Mouse (Mus musculus) neural tube, embryonic 14.5 days (tissue): ENCODE data around the gene Gm10065. TPM values are rescaled to one million over a fixed set of nuclear protein-coding genes. Genes with fewer than 3 reads are reported as not detected.

ENCODE experiments used
- ATAC-seq: fragments of 200-750 bp; cut with Nextera tagmentation; 2 replicates; pipeline ENCODE4 v1.8.0; 2017; ENCODE audit warnings: low read depth, mild to moderate bottlenecking, moderate TSS enrichment, moderate library complexity
- H3K27ac ChIP-seq: fragments of 300-500 bp; sonication (generic); 2 replicates; pipeline ENCODE4 v1.5.1; 2014; ENCODE audit warnings: low read depth, mild to moderate bottlenecking, control low read depth, low read length, moderate library complexity, mixed read lengths
- H3K27me3 ChIP-seq: fragments of 300-500 bp; sonication (generic); 2 replicates; pipeline ENCODE4 v1.6.1; 2014; ENCODE audit warnings: low read length; ENCODE audit not compliant: control insufficient read depth, insufficient read depth
- H3K36me3 ChIP-seq: fragments of 300-500 bp; sonication (generic); 2 replicates; pipeline ENCODE4 v1.6.1; 2014; ENCODE audit warnings: low read length, mixed read lengths; ENCODE audit not compliant: control insufficient read depth, insufficient read depth
- H3K4me1 ChIP-seq: fragments of 300-500 bp; sonication (generic); 2 replicates; pipeline ENCODE4 v1.6.1; 2014; ENCODE audit warnings: low read length; ENCODE audit not compliant: control insufficient read depth, insufficient read depth
- H3K4me2 ChIP-seq: fragments of 300-500 bp; sonication (generic); 2 replicates; pipeline ENCODE4 v1.6.1; 2014; ENCODE audit warnings: mild to moderate bottlenecking, low read depth, low read length, control low read depth
- H3K4me3 ChIP-seq: fragments of 300-500 bp; sonication (generic); 2 replicates; pipeline ENCODE4 v1.5.1; 2014; ENCODE audit warnings: low read depth, low read length, control low read depth, mixed read lengths
- H3K9ac ChIP-seq: fragments of 300-500 bp; sonication (generic); replicated peaks from 2 replicates; pipeline ENCODE4 v1.6.1; 2014; ENCODE audit warnings: low read depth, mild to moderate bottlenecking, control low read depth, low read length, mixed read lengths
- H3K9me3 ChIP-seq: fragments of 300-500 bp; sonication (generic); 2 replicates; pipeline ENCODE4 v1.6.1; 2016; ENCODE audit warnings: low read length; ENCODE audit not compliant: control insufficient read depth
- WGBS: fragments of 180-500 bp; shearing (Covaris S2); extraction: QIAGEN DNeasy Blood & Tissue Kit; methylation state at CpG from one replicate; pipeline ENCODE4 v1.1.7; 2014; 5-methylcytosine and 5-hydroxymethylcytosine counted together
- microRNA counts: library from miRNA; unstranded; fragments of <30 nt; microRNA quantifications from one replicate; lab custom pipeline; 2016
- microRNA-seq: library from miRNA; unstranded; fragments of <30 nt; microRNA quantifications from one replicate; pipeline ENCODE4, GENCODE M21; 2016
- polyA plus RNA-seq: library from polyadenylated mRNA; unstranded; fragments of >200 nt; fragmentation: Nextera tagmentation; extraction: Ambion mirVana; gene quantifications from 2 replicates; pipeline ENCODE4 v1.2.1, GENCODE M21; 2014

Gene Gm10065
- polyA plus RNA-seq, 1 experiment from 2014 or later: not detected

GRCm38 (mm10) chr13:21446796-21447195 is 32.4 kb downstream of the Gm10065 start:
- H3K4me3 ChIP-seq: no peak overlapping the region
- no peaks in the 10 kb centered on the region for H3K27me3 ChIP-seq
- no peak for ATAC-seq
- no peak overlapping the region for H3K27ac ChIP-seq
- H3K4me1 ChIP-seq: no peaks in the 10 kb centered on the region
- H3K4me2 ChIP-seq: no peak overlapping the region
- H3K9me3 ChIP-seq: no peaks in the 10 kb centered on the region
- no peak overlapping the region for H3K9ac ChIP-seq
- H3K36me3 ChIP-seq: peaks cover 49% of the 10 kb centered on the region
- WGBS: 95% methylated on average over 9 of the region's 9 CpGs

GRCm38 (mm10) chr13:21441207-21441572 is 38.1 kb downstream of the Gm10065 start:
- Histone ChIP-seq H3K4me1 (peaks cover 3% of the 10 kb centered on the region; the same call in 1 of the 2 replicates), H3K9ac (peak overlapping the region; percentile 66), H3K27ac (no peak overlapping the region), H3K4me3 (peak overlapping the region; percentile 54), H3K36me3 (peaks cover 24% of the 10 kb centered on the region; the same call in 1 of the 2 replicates), H3K27me3 (no peaks in the 10 kb centered on the region), H3K9me3 (no peaks in the 10 kb centered on the region), H3K4me2 (peak overlapping the region; percentile 90)
- peak; percentile 33 for ATAC-seq
- 19% methylated on average over 10 of the region's 10 CpGs for WGBS

- peaks cover 3% of the 10 kb centered on the region; the same call in 1 of the 2 replicates for H3K4me1 ChIP-seq
- peak within 1 kb of the TSS; percentile 66 for H3K9ac ChIP-seq
- no peaks in the 10 kb centered on the region for H3K27me3 ChIP-seq
- H3K4me3 ChIP-seq: peak within 1 kb of the TSS; percentile 54
- ATAC-seq: peak; percentile 96
- H3K27ac ChIP-seq: peak within 1 kb of the TSS; percentile 73
- no peaks in the 10 kb centered on the region for H3K9me3 ChIP-seq
- peaks cover 21% of the 10 kb centered on the region; the same call in 1 of the 2 replicates for H3K36me3 ChIP-seq
- WGBS: under 1% methylated on average over 32 of the region's 32 CpGs
- peak within 1 kb of the TSS; percentile 90 for H3K4me2 ChIP-seq
These were observed 38.6 kb downstream of the Gm10065 start, which contains the start of gene Pgbd1 for GRCm38 (mm10) chr13:21440503-21441206. TSS of gene Pgbd1 (minus strand) at chr13:21441058.

- Histone ChIP-seq H3K9ac (no peak overlapping the region), H3K27me3 (no peaks in the 10 kb centered on the region), H3K27ac (no peak overlapping the region), H3K36me3 (no peaks in the 10 kb centered on the region), H3K4me3 (no peak overlapping the region), H3K9me3 (no peaks in the 10 kb centered on the region), H3K4me1 (peaks cover 3% of the 10 kb centered on the region; the same call in 1 of the 2 replicates), H3K4me2 (no peak overlapping the region)
- no peak for ATAC-seq
- WGBS: 91% methylated on average over 4 of the region's 4 CpGs
These were observed 43.8 kb downstream of the Gm10065 start for GRCm38 (mm10) chr13:21435476-21435875.

MicroRNAs encoded within 50 kb of the gene (microRNA counts, 519-probe panel; counts per million panel counts)
- not detected for microRNA mmu-miR-1896 (lab: Ali Mortazavi, UCI)

Small RNAs within 50 kb of the gene (microRNA-seq; reads per million reads assigned to microRNA genes)
- not detected for gene Mir1896

Other genes starting within 250 kb of the Gm10065 start
- gene Gpx5, start 186.7 kb downstream of the Gm10065 start, polyA plus RNA-seq: not detected in 2 replicates
- gene Gpx6, start 167.3 kb downstream of the Gm10065 start, polyA plus RNA-seq: 0.35 TPM in 1 of 2 replicates, not detected in the other
- not detected in 2 replicates for gene Olfr1367, start 132.5 kb downstream of the Gm10065 start, polyA plus RNA-seq
- 11.4 and 13.3 TPM in 2 replicates for gene Zscan12, start 116.6 kb downstream of the Gm10065 start, polyA plus RNA-seq
- gene Zkscan3, start 76.7 kb downstream of the Gm10065 start, polyA plus RNA-seq: 66.5 and 70.2 TPM in 2 replicates
- 4.1 and 4.6 TPM in 2 replicates for gene Pgbd1, start 38.4 kb downstream of the Gm10065 start, polyA plus RNA-seq
- gene Zscan26, start 25.7 kb downstream of the Gm10065 start, polyA plus RNA-seq: 23.0 and 25.3 TPM in 2 replicates
- gene Nkapl, start 10.9 kb downstream of the Gm10065 start, polyA plus RNA-seq: 3.0 and 3.9 TPM in 2 replicates
- gene Zkscan4, start 534 bp downstream of the Gm10065 start, polyA plus RNA-seq: 10.5 and 11.3 TPM in 2 replicates
- 0.18 and 0.67 TPM in 2 replicates for gene AK157302, start 15.8 kb upstream of the Gm10065 start, polyA plus RNA-seq
- 8.3 and 8.5 TPM in 2 replicates for gene Gm11273, start 22.0 kb upstream of the Gm10065 start, polyA plus RNA-seq
- 7.0 and 9.5 TPM in 2 replicates for gene Zkscan8, start 51.7 kb upstream of the Gm10065 start, polyA plus RNA-seq
- 0.11 and 0.17 TPM in 2 replicates for gene Olfr1366, start 63.4 kb upstream of the Gm10065 start, polyA plus RNA-seq
- 0.13 TPM in 1 of 2 replicates, not detected in the other for gene Olfr1535, start 80.5 kb upstream of the Gm10065 start, polyA plus RNA-seq
- not detected in 2 replicates for gene Olfr1364, start 102.3 kb upstream of the Gm10065 start, polyA plus RNA-seq
- not detected in 2 replicates for gene Olfr1362, start 134.6 kb upstream of the Gm10065 start, polyA plus RNA-seq
- gene Olfr11, start 163.1 kb upstream of the Gm10065 start, polyA plus RNA-seq: not detected in 2 replicates
- not detected in 2 replicates for gene Olfr1361, start 183.9 kb upstream of the Gm10065 start, polyA plus RNA-seq
- gene Olfr1360, start 198.0 kb upstream of the Gm10065 start, polyA plus RNA-seq: not detected in 2 replicates
- not detected in 2 replicates for gene Olfr1359, start 218.7 kb upstream of the Gm10065 start, polyA plus RNA-seq
- gene Hist1h2bl, start 236.7 kb upstream of the Gm10065 start, polyA plus RNA-seq: 1.5 TPM in 1 of 2 replicates, not detected in the other
- 7.0 and 9.4 TPM in 2 replicates for gene Hist1h2ai, start 237.0 kb upstream of the Gm10065 start, polyA plus RNA-seq
- gene Hist1h3h, start 238.2 kb upstream of the Gm10065 start, polyA plus RNA-seq: 0.79 and 2.4 TPM in 2 replicates
- gene Hist1h2bm, start 242.6 kb upstream of the Gm10065 start, polyA plus RNA-seq: 0.82 TPM in 1 of 2 replicates, not detected in the other